Mouse (Mus musculus) telencephalon, adult 2 months (tissue): ENCODE data around the gene Xlr4a.
A peak's percentile ranks its signal among the peaks of the same experiment; 100 is the strongest.
"Not testable (repeated sequence)": the region's sequence is repeated elsewhere in the genome, so short reads cannot be mapped to it uniquely, and the experiment has no call there.

Experiments used
- DNase-seq: peaks from one replicate; pipeline ENCODE4 v3.0.0-alpha.2; 2011; ENCODE audit warnings: low read depth, low spot score

The Xlr4a gene

DNA sequence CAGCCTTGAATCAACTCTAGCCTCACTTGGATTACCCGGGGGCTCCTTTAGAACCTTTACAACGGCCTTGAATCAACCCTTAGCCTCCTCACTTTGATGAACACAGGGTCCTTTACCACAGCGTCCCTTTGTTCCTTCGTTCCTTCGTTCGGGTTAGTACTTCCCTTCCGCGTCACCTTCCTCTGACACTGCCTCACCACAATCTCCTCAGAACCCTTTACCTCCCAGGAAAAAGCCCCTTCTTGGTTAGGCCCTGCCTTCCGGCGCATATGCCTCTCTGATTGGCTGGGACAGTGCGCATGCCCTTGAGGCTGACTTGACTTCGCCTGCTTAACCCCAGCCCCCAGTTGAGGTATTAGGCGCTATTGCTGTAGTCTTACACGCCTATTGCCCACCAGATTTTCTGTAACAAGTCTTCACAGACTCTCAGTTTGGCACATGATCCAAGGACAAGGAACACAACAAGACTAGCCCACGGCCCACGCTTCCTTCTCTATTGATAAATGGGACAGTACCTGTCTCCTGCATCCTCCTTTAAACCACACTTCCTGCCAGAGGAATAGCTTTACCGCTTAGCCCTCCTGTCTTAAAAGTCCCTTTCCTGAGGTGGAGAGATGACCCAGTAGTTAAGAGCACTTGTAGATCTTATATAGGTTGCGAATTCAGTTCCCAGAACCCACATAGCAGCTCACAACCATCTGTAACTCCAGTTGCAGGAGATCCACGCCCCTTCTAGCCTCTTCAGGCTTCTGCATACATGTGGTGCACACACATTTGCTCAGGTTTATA, at the start of gene Xlr4a:
TSS of gene Xlr4a (minus strand) at position 212 of the 789 bp plus-strand sequence.
- DNase-seq: not testable (repeated sequence)

DNA sequence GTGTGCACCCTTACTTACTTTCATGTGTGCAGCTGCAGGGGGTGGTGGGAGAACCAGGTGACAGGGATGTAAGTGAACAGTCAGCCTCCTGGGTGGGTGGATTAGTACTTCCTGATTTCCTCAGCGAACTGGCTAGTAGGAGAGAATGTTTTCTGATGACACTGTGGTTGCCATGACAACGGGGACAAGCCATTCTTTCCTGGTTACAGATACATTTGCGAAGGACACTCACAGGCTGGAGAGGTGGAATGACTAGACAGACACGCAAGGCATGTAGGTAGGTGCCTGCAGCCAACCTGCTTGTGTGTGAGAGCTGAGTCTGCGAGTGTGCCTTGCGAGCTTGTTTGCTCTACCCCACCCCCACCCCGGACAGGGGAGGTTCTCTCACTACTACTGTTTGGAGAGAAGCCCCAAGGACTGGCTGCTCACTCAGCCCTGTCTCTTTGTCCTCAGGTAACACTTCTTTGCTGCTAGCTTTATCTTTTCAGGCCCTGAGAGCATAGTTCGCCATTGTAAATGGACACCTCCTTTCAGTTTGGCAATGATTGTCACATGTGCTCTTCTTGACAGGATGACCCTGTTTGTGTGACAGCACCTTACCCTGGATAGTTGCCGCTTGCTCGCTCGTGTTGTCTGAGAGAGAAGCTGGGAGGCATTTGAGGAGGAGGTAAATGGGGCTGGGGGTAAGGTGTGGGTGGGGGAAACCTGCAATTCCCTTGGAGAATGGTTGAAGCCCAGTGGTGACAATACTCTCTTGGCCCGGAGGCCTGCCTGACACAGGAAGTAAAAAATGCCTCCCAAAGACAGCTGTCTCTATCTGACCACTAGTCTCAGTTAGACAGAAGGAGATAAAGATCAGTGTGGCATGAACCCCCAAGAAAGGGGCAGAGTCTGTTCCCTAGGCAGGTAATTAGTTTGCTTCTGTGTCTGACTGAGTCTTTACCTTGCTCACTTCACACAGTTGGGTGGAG, 40.9 kb upstream of the Xlr4a start:
- not testable (repeated sequence) for DNase-seq

DNA sequence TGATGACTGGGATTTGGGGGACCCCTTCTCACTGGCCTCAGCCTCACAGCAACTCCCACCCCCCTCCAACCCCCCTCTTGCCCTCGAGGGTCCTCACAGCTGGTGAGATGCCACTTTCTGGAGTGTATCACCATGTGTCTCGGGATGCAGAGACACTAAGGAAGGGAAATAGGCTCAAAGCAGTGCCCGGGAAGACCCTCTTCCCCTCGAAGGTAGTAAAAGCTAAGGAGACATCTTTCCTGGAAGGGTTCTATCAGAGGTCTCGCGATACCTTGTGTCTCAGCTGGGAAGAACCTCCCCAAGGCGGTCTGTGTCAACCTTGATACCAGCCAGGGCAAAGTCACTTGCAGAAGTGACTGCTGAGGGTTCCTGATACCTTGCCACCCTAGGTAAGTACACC, 34.5 kb upstream of the Xlr4a start, which contains the start of gene Gm14685:
TSS of gene Gm14685 (plus strand) at position 301 of the 400 bp plus-strand sequence.
- DNase-seq: not testable (repeated sequence)

DNA sequence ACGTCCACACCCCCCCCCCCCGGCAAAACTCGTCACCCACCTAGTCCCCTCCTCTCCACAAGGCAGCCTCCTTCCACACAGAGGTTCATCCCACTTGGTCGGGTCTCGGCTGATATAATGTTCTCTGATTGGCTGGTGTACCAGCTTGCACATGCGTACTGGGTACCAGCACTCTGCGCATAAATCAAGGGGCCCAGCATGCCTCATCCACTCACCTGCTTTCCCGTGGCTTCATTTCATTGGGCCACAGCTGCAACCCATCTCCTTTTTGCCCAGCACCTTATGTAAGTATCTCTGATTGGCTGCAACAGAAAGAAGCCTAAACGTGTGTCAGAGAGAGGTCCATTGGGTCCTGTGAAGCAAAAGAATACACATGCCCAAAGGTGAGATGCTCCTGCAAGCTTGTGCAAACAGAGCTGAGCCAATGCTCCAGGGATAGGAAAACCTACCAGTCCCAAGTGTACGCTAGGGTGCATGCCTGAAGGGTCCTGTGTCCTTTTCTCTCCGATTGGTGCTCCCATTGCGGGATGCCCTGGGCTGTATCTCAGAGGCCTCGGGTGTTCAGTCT, 14.7 kb upstream of the Xlr4a start, which contains the start of gene Xlr3a:
TSS of gene Xlr3a (minus strand) at position 155 of the 568 bp plus-strand sequence.
- not testable (repeated sequence) for DNase-seq

DNA sequence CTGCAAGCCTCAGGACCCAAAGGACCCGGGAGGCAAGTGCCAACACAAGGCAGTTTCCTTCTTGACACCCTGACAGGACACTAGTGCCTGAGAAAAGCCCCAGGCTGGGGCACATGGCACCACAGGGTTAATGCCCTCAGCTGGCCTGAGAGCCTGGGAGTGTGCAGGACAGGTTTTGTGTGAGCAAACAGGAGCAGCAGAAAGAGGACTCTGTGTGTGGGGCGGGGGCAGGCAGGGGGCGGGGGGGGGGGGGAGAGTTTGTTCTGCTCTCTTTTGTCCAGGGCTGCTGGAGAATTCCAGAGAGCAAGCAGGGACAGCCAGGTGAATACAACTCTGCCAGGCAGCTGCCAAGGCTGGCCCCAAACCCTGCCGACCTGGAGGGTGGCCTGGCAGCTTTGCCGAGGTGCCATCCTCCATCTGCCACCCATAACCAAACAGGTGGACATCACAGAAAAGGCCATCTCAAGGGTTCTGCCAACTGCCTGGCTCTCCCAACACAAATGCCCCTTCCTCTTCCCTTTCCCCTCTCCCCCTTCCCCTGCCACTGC, 15.4 kb downstream of the Xlr4a start:
- DNase-seq: not testable (repeated sequence)

GRCm38 (mm10) chrX:73064415-73064793, 17.9 kb downstream of the Xlr4a start, which contains the start of gene Pnma3:
Gene Pnma3 (plus strand): TSS chrX:73064787.
- no peak for DNase-seq

DNA sequence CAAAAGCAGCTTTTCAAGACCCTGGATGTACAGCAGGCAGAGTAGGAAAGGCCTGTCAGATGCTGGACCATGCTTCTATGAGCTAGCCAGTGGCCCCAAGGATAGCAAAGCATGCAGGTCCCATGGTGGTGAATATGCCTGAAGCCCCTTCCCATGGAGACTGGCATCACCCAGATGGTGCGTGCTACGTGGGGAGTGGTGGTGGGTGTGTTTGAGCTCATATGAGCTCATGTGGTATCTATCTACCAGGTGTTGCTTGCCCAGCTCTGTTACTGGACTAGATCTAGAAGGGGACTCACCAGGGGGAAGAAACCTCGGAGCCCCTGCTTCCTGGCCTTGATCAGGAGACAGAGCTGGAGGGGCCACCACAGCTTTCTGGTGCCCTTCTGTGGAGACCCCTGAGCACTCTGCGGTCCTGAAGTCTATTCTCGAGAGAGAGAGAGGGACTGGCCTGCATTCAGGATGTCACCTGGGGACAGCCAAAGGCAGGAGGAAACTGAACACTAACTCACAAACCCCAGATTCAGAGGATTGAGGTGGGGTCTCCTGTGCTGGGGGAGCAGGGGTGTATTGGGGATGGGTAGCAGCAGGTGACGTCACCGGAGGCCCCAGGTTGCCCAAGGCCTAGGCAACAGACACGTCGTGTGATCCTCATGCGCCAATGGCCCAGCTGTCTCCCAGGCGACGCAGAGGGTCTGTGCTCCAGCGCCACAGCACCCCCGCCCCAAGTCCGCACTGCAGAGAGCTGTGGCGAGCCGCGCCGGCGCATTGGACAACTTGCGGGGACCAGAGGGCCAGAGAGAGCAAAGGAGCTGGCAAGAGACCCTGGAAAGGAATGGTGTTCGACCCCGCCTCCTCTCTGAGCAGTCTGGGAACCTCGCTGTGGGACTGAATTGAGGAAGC, 18.5 kb downstream of the Xlr4a start:
- no peak for DNase-seq

DNA sequence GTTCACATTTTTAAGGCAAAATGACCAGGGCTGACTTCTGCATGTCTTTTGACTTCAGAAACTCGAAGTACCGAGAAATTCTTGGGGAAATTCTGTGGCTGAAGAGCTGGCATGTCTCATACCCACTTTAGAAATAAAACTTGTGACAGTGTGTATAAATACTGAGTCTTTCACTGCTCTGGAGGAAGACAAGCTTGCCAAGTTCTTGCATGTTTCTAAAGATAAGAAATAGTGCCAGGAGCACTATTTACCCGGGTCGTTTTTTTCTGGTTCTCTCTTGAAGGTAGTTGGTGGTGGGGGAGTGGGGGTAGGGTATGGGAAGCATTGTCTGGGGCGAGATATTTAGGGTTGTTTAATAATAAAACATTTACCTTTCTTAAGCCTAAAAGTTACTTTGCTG, 20.0 kb downstream of the Xlr4a start:
- DNase-seq: no peak

DNA sequence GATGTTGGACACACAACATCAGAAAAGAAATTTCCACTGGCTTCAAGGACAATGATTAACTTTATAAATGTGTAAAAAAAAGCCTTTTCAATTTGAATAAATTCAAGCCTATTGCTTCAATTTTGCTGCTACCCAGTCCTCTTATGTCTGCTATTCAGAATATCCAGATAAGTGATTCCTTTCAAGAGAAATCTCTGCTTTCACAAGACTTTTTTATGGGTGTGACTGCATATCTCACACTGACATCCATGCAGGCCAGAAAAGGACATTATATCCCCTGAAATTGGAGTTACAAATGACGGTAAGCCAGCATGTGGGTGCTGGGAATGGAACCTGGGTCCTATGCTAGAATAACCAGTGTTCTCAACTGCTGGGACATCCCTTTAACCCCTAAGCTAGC, 20.8 kb downstream of the Xlr4a start:
- DNase-seq: no peak

DNA sequence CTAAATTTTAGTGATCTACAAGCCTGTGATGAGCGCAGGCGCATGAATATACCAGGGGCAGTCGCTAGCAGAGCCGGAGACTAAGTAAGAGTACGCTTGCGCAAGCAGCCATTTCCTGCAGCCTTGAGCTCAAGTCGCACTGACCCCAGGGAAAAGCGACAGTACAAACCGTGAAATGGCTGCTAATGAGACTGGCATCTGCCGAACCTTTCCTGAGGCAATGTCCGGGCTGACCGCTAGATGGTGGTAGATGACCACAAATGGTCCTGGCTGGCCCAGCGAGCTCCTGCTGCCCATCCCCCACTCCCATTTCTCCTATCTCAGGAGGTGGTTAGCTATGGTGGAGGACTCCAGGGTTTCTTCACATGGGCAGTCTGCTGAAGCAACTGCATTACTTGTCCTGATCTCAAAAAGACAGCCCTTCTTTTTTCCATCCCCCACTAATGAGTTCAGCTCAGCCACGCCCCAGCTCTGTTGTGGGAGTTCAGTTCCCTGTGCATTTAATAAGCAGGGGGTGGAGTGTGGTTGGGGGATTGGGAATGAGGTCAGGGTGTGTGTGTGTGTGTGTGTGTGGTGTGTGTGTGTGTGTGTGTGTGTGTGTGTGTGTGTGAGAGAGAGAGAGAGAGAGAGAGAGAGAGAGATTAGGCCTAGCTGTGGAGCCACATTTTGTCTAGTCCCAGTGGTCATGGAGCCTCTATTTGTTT, 28.3 kb downstream of the Xlr4a start:
- DNase-seq: peak; percentile 85

DNA sequence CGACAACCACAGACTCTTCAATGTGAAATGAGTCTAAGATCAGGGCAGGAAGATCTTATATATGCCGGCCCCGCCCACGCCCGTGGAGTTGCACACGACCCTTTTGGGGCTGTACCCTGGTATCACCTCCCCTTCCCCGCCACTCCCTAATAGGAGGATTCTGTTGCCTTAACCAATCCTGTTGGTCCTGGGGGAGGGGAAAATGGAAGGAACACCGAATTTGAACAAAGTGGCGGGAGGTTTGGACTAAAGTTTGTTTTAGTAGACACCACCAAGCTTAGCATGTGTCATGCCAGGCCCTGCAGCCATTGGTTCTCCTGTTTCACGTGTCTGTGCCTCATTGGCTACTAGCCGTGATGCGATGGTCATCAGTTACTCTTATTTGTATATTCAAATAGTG, 42.6 kb downstream of the Xlr4a start:
- no peak for DNase-seq

- no peak for DNase-seq
Measured at GRCm38 (mm10) chrX:73038831-73039230, 43.4 kb downstream of the Xlr4a start.

- DNase-seq: no peak
Measured at GRCm38 (mm10) chrX:73037003-73037402, 45.3 kb downstream of the Xlr4a start, which contains the start of gene Pnma5. Gene Pnma5 (minus strand): TSS chrX:73037103.
